Mouse (Mus musculus): ENCODE results near the gene Map10.

Map10 gene

GRCm38 (mm10) chr8:125670906-125671305 lies 1.3 kb downstream of the Map10 start:
- no peak for DNase-seq

GRCm38 (mm10) chr8:125671371-125671770 lies 1.8 kb downstream of the Map10 start:
- no peak for DNase-seq

- DNase-seq: no peak
Observed at GRCm38 (mm10) chr8:125675796-125676195, 6.2 kb downstream of the Map10 start.

- DNase-seq: no peak
Observed at GRCm38 (mm10) chr8:125677484-125677883, 7.9 kb downstream of the Map10 start.

GRCm38 (mm10) chr8:125678854-125679648 lies 9.4 kb downstream of the Map10 start:
- no peak for DNase-seq

GRCm38 (mm10) chr8:125680851-125681408 lies 11.3 kb downstream of the Map10 start:
- DNase-seq: no peak

GRCm38 (mm10) chr8:125685216-125685760 lies 15.7 kb downstream of the Map10 start:
- DNase-seq: peak; percentile 91

- no peak for DNase-seq
Observed at GRCm38 (mm10) chr8:125686221-125686865, 16.7 kb downstream of the Map10 start.

GRCm38 (mm10) chr8:125690166-125690915 lies 20.7 kb downstream of the Map10 start:
- no peak for DNase-seq

GRCm38 (mm10) chr8:125690961-125691360 lies 21.3 kb downstream of the Map10 start:
- DNase-seq: peak; percentile 93

GRCm38 (mm10) chr8:125692447-125692846 lies 22.8 kb downstream of the Map10 start:
- no peak for DNase-seq

GRCm38 (mm10) chr8:125693197-125693596 lies 23.6 kb downstream of the Map10 start:
- no peak for DNase-seq

- no peak for DNase-seq
Observed at GRCm38 (mm10) chr8:125695951-125696350, 26.3 kb downstream of the Map10 start.

- DNase-seq: no peak
Observed at GRCm38 (mm10) chr8:125699391-125700025, 29.9 kb downstream of the Map10 start.

GRCm38 (mm10) chr8:125700407-125700806 lies 30.8 kb downstream of the Map10 start:
- DNase-seq: no peak

GRCm38 (mm10) chr8:125702868-125703473 lies 33.4 kb downstream of the Map10 start:
- DNase-seq: no peak

GRCm38 (mm10) chr8:125704434-125704833 lies 34.8 kb downstream of the Map10 start:
- no peak for DNase-seq

GRCm38 (mm10) chr8:125705816-125706215 lies 36.2 kb downstream of the Map10 start:
- no peak for DNase-seq

GRCm38 (mm10) chr8:125709171-125709570 lies 39.6 kb downstream of the Map10 start:
- DNase-seq: no peak

- no peak for DNase-seq
Observed at GRCm38 (mm10) chr8:125711514-125711913, 41.9 kb downstream of the Map10 start.

- DNase-seq: no peak
Observed at GRCm38 (mm10) chr8:125716211-125716610, 46.6 kb downstream of the Map10 start.

GRCm38 (mm10) chr8:125716613-125717012 lies 47.0 kb downstream of the Map10 start:
- DNase-seq: no peak
